Mouse (Mus musculus) C2C12 (cell line): ENCODE results near the gene Ctnnd2.

Experiments used
- CTCF ChIP-seq: IDR thresholded peaks from one replicate; pipeline ENCODE4 v1.5.1; 2011; ENCODE audit not compliant: control insufficient read depth, insufficient read depth, insufficient read length
- MYOD1 ChIP-seq: IDR thresholded peaks from one replicate; pipeline ENCODE4 v1.6.1; 2011; ENCODE audit warnings: low read depth; ENCODE audit not compliant: control insufficient read depth, insufficient read length
- USF1 ChIP-seq: IDR thresholded peaks from one replicate; pipeline ENCODE4 v1.6.1; 2011; ENCODE audit warnings: low read depth, mild to moderate bottlenecking, control low read depth, moderate library complexity

- TF ChIP-seq CTCF: no peak
- no peak for TF ChIP-seq USF1
- no peak for TF ChIP-seq MYOD1
Measured at GRCm38 (mm10) chr15:30322543-30322942, 150.2 kb downstream of the Ctnnd2 start.
